Mouse (Mus musculus) midbrain, postnatal 0 days (tissue): ENCODE results near the gene Slc25a42. TPM values are rescaled to one million over a fixed set of nuclear protein-coding genes. Genes with fewer than 3 reads are reported as not detected.
A peak's percentile ranks its signal among the peaks of the same experiment; 100 is the strongest.

Source experiments
- ATAC-seq: fragments of 200-750 bp; cut with Nextera tagmentation; 2 replicates; pipeline ENCODE4 v1.8.0; 2017; ENCODE audit warnings: moderate number of reproducible peaks, mild to moderate bottlenecking, moderate TSS enrichment, moderate library complexity; ENCODE audit not compliant: low FRiP score
- DNase-seq: peaks from one replicate; pipeline ENCODE4 v3.0.0-alpha.2; 2015; ENCODE audit warnings: low spot score
- H3K27ac ChIP-seq: fragments of 300-500 bp; sonication (generic); 2 replicates; pipeline ENCODE4 v1.5.1; 2014; ENCODE audit warnings: low read depth, mild to moderate bottlenecking, low read length, mixed read lengths
- H3K27me3 ChIP-seq: fragments of 300-500 bp; sonication (generic); 2 replicates; pipeline ENCODE4 v1.6.1; 2014; ENCODE audit warnings: low read length, control low read depth, mixed read lengths; ENCODE audit not compliant: insufficient read depth
- H3K36me3 ChIP-seq: fragments of 300-500 bp; sonication (generic); 2 replicates; pipeline ENCODE4 v1.6.1; 2014; ENCODE audit warnings: low read length, control low read depth, mixed read lengths; ENCODE audit not compliant: insufficient read depth
- H3K4me1 ChIP-seq: fragments of 300-500 bp; sonication (generic); 2 replicates; pipeline ENCODE4 v1.6.1; 2014; ENCODE audit warnings: mild to moderate bottlenecking, control low read depth, antibody characterized with exemption, low read length, mixed read lengths; ENCODE audit not compliant: insufficient read depth
- H3K4me2 ChIP-seq: fragments of 300-500 bp; sonication (generic); 2 replicates; pipeline ENCODE4 v1.6.1; 2014; ENCODE audit warnings: low read depth, mild to moderate bottlenecking, low read length, mixed read lengths; ENCODE audit not compliant: poor library complexity, severe bottlenecking
- H3K4me3 ChIP-seq: fragments of 300-500 bp; sonication (generic); 2 replicates; pipeline ENCODE4 v1.5.1; 2014; ENCODE audit warnings: low read depth, mild to moderate bottlenecking, low read length, moderate library complexity
- H3K9ac ChIP-seq: fragments of 300-500 bp; sonication (generic); replicated peaks from 2 replicates; pipeline ENCODE4 v1.6.1; 2014; ENCODE audit warnings: mild to moderate bottlenecking, low read length, moderate library complexity, mixed read lengths; ENCODE audit not compliant: poor library complexity, severe bottlenecking
- H3K9me3 ChIP-seq: fragments of 300-500 bp; sonication (generic); 2 replicates; pipeline ENCODE4 v1.6.1; 2016; ENCODE audit warnings: low read length, control low read depth
- CTCF ChIP-seq: IDR thresholded peaks from 2 replicates; pipeline ENCODE4 v1.5.1; 2016; ENCODE audit warnings: antibody characterized with exemption, mild to moderate bottlenecking
- WGBS: fragments of 180-500 bp; shearing (Covaris S2); extraction: QIAGEN DNeasy Blood & Tissue Kit; methylation state at CpG from one replicate; pipeline ENCODE4 v1.1.7; 2014; 5-methylcytosine and 5-hydroxymethylcytosine counted together
- polyA plus RNA-seq: library from polyadenylated mRNA; unstranded; fragments of >200 nt; fragmentation: Nextera tagmentation; extraction: Ambion mirVana; gene quantifications from 2 replicates; pipeline ENCODE4 v1.2.1, GENCODE M21; 2015
- total RNA-seq: library from RNA; depleted of rRNA; stranded (reverse); fragments of >200 nt; gene quantifications from 2 replicates; pipeline ENCODE4 v1.2.3, GENCODE M21; 2014

Slc25a42 gene
- total and polyA plus RNA-seq, 2 experiments from 2014 or later: 9.3 to 15.1 TPM

DNA sequence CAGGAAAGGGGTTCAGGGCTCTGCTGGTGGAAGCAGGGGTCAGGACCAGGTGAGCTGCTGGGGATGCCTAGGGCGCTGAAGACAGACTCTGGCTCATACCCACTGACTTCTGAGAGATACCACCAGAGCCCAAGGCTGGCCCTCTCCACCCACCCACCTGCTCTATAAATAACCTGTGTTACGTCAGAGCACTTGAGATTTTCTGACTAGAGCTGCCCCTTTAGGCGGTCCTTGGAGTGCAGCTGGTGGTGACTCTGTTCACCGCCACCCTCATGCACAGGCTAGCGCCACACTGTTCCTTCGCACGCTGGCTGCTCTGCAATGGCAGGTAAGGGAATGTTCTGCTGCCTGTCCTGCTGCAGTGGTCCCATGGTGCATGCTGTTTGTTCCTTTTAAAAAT lies 38.0 kb downstream of the Slc25a42 start:
- no peaks in the 10 kb centered on the region for H3K27me3 ChIP-seq
- WGBS: 90% methylated on average over 7 of the region's 7 CpGs
- no peaks in the 10 kb centered on the region for H3K36me3 ChIP-seq
- no peak for DNase-seq
- H3K4me3 ChIP-seq: no peak overlapping the region
- no peaks in the 10 kb centered on the region for H3K9me3 ChIP-seq
- H3K4me1 ChIP-seq: peaks cover 5% of the 10 kb centered on the region; the same call in 1 of the 2 replicates
- no peak for ATAC-seq
- H3K27ac ChIP-seq: no peak overlapping the region
- H3K4me2 ChIP-seq: no peak overlapping the region
- no peak for TF ChIP-seq CTCF
- no peak overlapping the region for H3K9ac ChIP-seq

- ATAC-seq (no peak), DNase-seq (no peak)
- Histone ChIP-seq H3K36me3 (no peaks in the 10 kb centered on the region), H3K4me3 (no peak overlapping the region), H3K4me2 (no peak overlapping the region; the same call in 1 of the 2 replicates), H3K9ac (no peak overlapping the region; the same call in 1 of the 2 replicates), H3K27me3 (no peaks in the 10 kb centered on the region), H3K4me1 (peaks cover 5% of the 10 kb centered on the region; the same call in 1 of the 2 replicates), H3K27ac (no peak overlapping the region), H3K9me3 (no peaks in the 10 kb centered on the region)
- 91% methylated on average over 5 of the region's 5 CpGs for WGBS
- no peak for TF ChIP-seq CTCF
Observed at GRCm38 (mm10) chr8:70173320-70173719, 38.8 kb downstream of the Slc25a42 start.

GRCm38 (mm10) chr8:70172043-70172681 lies 39.9 kb downstream of the Slc25a42 start, which contains the start of gene Tmem161a:
Gene Tmem161a (plus strand): TSS chr8:70172356.
- DNase-seq: peak; percentile 96
- TF ChIP-seq CTCF: no peak
- Histone ChIP-seq H3K4me3 (peak within 1 kb of the TSS; percentile 56), H3K36me3 (no peaks in the 10 kb centered on the region), H3K9me3 (no peaks in the 10 kb centered on the region), H3K9ac (peak within 1 kb of the TSS; percentile 62), H3K27me3 (no peaks in the 10 kb centered on the region), H3K4me1 (peaks cover 6% of the 10 kb centered on the region; the same call in 1 of the 2 replicates), H3K4me2 (peak within 1 kb of the TSS; percentile 50), H3K27ac (peak within 1 kb of the TSS; percentile 39; the same call in 1 of the 2 replicates)
- peak; percentile 92 for ATAC-seq
- WGBS: 2% methylated on average over 27 of the region's 27 CpGs

DNA sequence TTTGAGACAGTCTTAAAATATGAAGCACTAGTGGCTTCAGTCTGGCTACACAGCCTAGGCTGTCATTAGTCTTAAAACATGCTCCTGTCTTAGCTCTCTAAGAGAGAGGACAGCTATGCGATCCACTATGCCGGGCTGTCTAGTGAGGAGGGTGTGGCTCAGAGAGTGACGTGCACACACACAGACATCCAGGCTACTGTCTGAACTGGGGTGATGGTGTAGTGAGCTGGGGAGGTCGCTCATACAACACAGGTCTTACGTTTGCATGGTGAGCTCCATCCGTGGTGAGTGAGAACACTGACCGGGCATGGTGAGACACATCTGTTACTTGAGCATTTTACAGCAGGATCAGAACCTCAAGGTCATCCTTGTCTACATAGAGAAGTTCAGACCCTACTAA lies 40.9 kb downstream of the Slc25a42 start:
- Histone ChIP-seq H3K36me3 (no peaks in the 10 kb centered on the region), H3K9ac (no peak overlapping the region), H3K9me3 (no peaks in the 10 kb centered on the region), H3K4me2 (no peak overlapping the region), H3K27me3 (no peaks in the 10 kb centered on the region), H3K4me3 (no peak overlapping the region), H3K27ac (no peak overlapping the region), H3K4me1 (peaks cover 9% of the 10 kb centered on the region; the same call in 1 of the 2 replicates)
- no peak for ATAC-seq
- 91% methylated on average over 7 of the region's 7 CpGs for WGBS
- no peak for DNase-seq
- no peak for TF ChIP-seq CTCF

GRCm38 (mm10) chr8:70170748-70171147 lies 41.4 kb downstream of the Slc25a42 start:
- Histone ChIP-seq H3K9ac (no peak overlapping the region), H3K4me2 (no peak overlapping the region), H3K27me3 (peaks cover 4% of the 10 kb centered on the region; the same call in 1 of the 2 replicates), H3K36me3 (no peaks in the 10 kb centered on the region), H3K9me3 (no peaks in the 10 kb centered on the region), H3K27ac (no peak overlapping the region), H3K4me3 (no peak overlapping the region), H3K4me1 (peaks cover 9% of the 10 kb centered on the region; the same call in 1 of the 2 replicates)
- ATAC-seq: no peak
- no peak for TF ChIP-seq CTCF
- 78% methylated on average over 3 of the region's 3 CpGs for WGBS
- DNase-seq: no peak

DNA sequence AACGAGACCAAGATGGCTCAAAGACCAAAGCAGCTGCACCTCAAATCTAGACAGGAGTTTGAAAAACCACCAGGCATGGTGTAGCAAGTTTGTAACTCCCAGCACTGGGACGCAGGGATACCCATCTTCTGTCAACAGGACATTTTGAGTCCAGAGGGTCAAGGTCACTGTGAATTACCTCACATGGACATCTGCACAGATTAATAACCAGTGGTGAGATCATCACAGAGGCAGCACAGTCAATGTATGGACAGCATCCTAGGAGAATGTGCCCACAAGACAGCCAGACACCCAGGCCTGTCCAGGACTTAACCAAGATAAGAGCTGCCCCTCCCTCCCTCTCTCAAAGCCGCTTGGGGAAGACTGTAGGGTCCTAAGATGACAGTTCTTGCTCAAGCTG lies 42.0 kb downstream of the Slc25a42 start:
- DNase-seq (no peak), ATAC-seq (no peak)
- H3K4me1 ChIP-seq: peaks cover 9% of the 10 kb centered on the region; the same call in 1 of the 2 replicates
- no peaks in the 10 kb centered on the region for H3K9me3 ChIP-seq
- H3K27me3 ChIP-seq: peaks cover 6% of the 10 kb centered on the region; the same call in 1 of the 2 replicates
- TF ChIP-seq CTCF: no peak
- H3K4me2 ChIP-seq: no peak overlapping the region
- no peak overlapping the region for H3K9ac ChIP-seq
- H3K4me3 ChIP-seq: no peak overlapping the region
- whole genome bisulfite sequencing: 85% methylated on average over 3 of the region's 3 CpGs
- H3K27ac ChIP-seq: no peak overlapping the region
- no peaks in the 10 kb centered on the region for H3K36me3 ChIP-seq
